Mouse (Mus musculus) 3134 (cell line): ENCODE measurements around the gene Cfap70.

Source experiments
- DNase-seq: peaks from one replicate; pipeline ENCODE4 v3.0.0-alpha.2; 2011; ENCODE audit warnings: low spot score; ENCODE audit not compliant: insufficient read length; ENCODE audit errors: extremely low read depth

The Cfap70 gene

DNA sequence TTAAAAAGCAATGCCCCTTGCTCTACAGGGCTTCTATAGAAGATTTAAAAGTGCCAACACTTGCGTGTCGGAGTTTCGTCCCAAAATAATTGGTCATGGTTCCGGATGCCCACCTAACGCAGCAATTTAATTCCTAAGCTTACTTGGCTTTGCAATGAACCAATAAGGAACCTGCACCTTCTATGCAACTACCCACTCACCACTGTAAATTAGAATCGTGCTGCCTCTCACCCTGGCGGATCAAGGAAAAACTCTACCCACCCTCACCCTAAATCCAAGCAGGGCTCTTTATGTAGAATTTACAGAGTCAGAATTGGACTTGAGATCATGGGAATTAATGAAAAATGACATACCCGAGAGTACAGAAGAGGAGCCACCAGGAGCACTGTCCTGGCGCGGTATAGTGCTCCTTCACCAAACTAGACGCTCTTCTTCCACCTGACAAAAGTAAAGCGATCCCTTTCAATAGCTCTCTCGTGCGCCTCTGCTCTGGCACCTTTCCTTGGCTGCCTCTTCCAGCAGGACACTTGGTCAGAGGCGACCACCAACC is 104.5 kb downstream of the Cfap70 start:
- DNase-seq: no peak

DNA sequence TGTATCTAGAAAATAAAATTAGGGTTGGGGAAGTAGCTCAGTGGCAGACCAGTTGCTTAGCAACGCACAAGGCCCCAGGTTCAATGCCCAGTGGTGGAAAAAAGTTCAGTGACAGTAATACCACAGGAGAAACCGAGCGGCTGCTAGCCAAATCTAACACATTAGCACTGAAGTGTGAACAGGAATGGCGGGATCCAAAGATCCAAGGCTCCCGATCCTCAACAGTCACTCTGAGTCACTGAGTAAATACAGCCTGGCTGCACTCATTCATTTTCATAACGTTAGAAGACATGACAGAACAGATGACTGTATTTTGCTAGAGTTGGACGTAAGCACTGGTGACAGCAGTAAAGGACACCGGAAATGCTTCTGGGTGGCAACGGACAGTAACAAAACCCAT is 106.1 kb downstream of the Cfap70 start:
- peak; percentile 51 for DNase-seq
